ENCODE assay signal across 9 mouse cellular contexts in genomic region chr7:96575202-96575650, GRCm38 (mm10).
DNase-seq lines count a peak whose midpoint lies in the region; ATAC-seq and TF ChIP-seq lines count a peak whose summit lies in the region.
"Had no signal": no experiment of that assay in that cellular context is flagged by ENCODE, and none has a peak within 500 bp of the region (broad histone marks: within the 10 kb centered on the region; RNA-seq: fewer than 3 reads in every experiment).

No protein-coding gene starts in this region.

- DNase-seq in 3134 (ENCODE audit: extremely low read depth, insufficient read length, low spot score), result peak; percentile 79
- DNase-seq in cerebellum, adult 11 months, result peak; percentile 88
- DNase-seq in forebrain, postnatal 0 days, result peak; percentile 90
- DNase-seq in heart, postnatal 25 days (ENCODE audit: low spot score), result peak; percentile 54
- peak; percentile 90 for DNase-seq in layer of hippocampus, adult 8-10 months (ENCODE audit: low spot score in 2 of 2)
- DNase-seq in lung, postnatal 10 days, result peak; percentile 82
- peak; percentile 57 for DNase-seq in stomach, postnatal 0 days (ENCODE audit: low spot score)
- no peak for DNase-seq in embryo, embryonic 10.5 days (ENCODE audit: low spot score)

- WGBS in forebrain, postnatal 0 days, result 14% methylated on average over 7 of the region's 7 CpGs
- WGBS in stomach, postnatal 0 days, result 22% methylated on average over 7 of the region's 7 CpGs

- peaks cover 4% of the 10 kb centered on the region; the same call in 1 of the 2 replicates for H3K4me1 ChIP-seq in forebrain, postnatal 0 days (ENCODE audit: insufficient read depth)
- H3K4me1 ChIP-seq in stomach, postnatal 0 days (replicated peaks; ENCODE audit: control insufficient read depth, insufficient read depth), result peaks cover 6% of the 10 kb centered on the region; the same call in 1 of the 2 replicates

- no peaks in the 10 kb centered on the region for H3K36me3 ChIP-seq in forebrain, postnatal 0 days (ENCODE audit: insufficient read depth)
- no peaks in the 10 kb centered on the region for H3K36me3 ChIP-seq in stomach, postnatal 0 days (ENCODE audit: control insufficient read depth, insufficient read depth, low read length)

- no peak overlapping the region for H3K9ac ChIP-seq in forebrain, postnatal 0 days
- H3K9ac ChIP-seq in stomach, postnatal 0 days (ENCODE audit: low read length), result no peak overlapping the region
- H3K9ac ChIP-seq: liver, embryonic 14.5 days had no signal

- intact Hi-C loops in heart, postnatal 25 days (cut with DNase I), result no loop called here

- ATAC-seq in forebrain, postnatal 0 days, result peak; percentile 98
- ATAC-seq in stomach, postnatal 0 days (ENCODE audit: low FRiP score, low TSS enrichment), result peak; percentile 83

- no peak overlapping the region for H3K4me2 ChIP-seq in forebrain, postnatal 0 days (ENCODE audit: low read depth)
- no peak overlapping the region for H3K4me2 ChIP-seq in stomach, postnatal 0 days (replicated peaks; ENCODE audit: low read depth)

- TF ChIP-seq CTCF in forebrain, postnatal 0 days (IDR thresholded peaks at IDR 0.05; ENCODE audit: low read depth), result no peak
- no peak for TF ChIP-seq CTCF in stomach, postnatal 0 days (IDR thresholded peaks at IDR 0.05; ENCODE audit: low read depth)

- TF ChIP-seq EP300 in stomach, postnatal 0 days (optimal IDR thresholded peaks at IDR 0.05), result no peak

- H3K4me3 ChIP-seq in forebrain, postnatal 0 days (ENCODE audit: low read depth, low read length), result no peak overlapping the region
- H3K4me3 ChIP-seq in stomach, postnatal 0 days (ENCODE audit: low read depth, low read length), result no peak overlapping the region

- H3K9me3 ChIP-seq in forebrain, postnatal 0 days (ENCODE audit: low read length), result no peaks in the 10 kb centered on the region
- H3K9me3 ChIP-seq in stomach, postnatal 0 days (ENCODE audit: control insufficient read depth, low read length), result no peaks in the 10 kb centered on the region

- H3K27ac ChIP-seq in forebrain, postnatal 0 days (ENCODE audit: low read depth, low read length), result no peak overlapping the region
- 0 out of 2 replicates have a peak overlapping the region, but pooled peaks have one; percentile 24 for H3K27ac ChIP-seq in stomach, postnatal 0 days (replicated peaks)
- H3K27ac ChIP-seq: liver, embryonic 14.5 days had no signal

- H3K27me3 ChIP-seq in forebrain, postnatal 0 days (ENCODE audit: insufficient read depth, low read length), result no peaks in the 10 kb centered on the region; the same call in 1 of the 2 replicates
- no peaks in the 10 kb centered on the region for H3K27me3 ChIP-seq in stomach, postnatal 0 days (ENCODE audit: control insufficient read depth, insufficient read depth, low read length)
